Mouse (Mus musculus) pancreas, adult 10 weeks (tissue): ENCODE data around the gene Bax. TPM values are rescaled to one million over a fixed set of nuclear protein-coding genes. Genes with fewer than 3 reads are reported as not detected.

Source experiments
- polyA plus RNA-seq: library from polyadenylated mRNA; stranded (reverse); fragments of 350-450 nt; fragmentation: Illumina TruSeq; extraction: RNeasy Lipid Tissue Mini Kit (QIAGEN cat#74804); gene quantifications from one replicate; pipeline ENCODE4 v1.2.3, GENCODE M21; 2015; ENCODE audit warnings: low read depth, low replicate concordance; ENCODE audit not compliant: insufficient read depth

Gene Bax
- polyA plus RNA-seq = 42.0 TPM

GRCm38 (mm10) chr7:45466283-45467089 is at the start of gene Bax:
TSS of gene Bax (minus strand) at chr7:45466898.

GRCm38 (mm10) chr7:45509912-45510787 is 43.5 kb upstream of the Bax start, which contains the start of gene Nucb1:
TSS of gene Nucb1 (minus strand) at chr7:45510406.

GRCm38 (mm10) chr7:45488293-45489204 is 21.9 kb upstream of the Bax start, which contains the start of gene Dhdh:
TSS of gene Dhdh (minus strand) at chr7:45488805.

GRCm38 (mm10) chr7:45486761-45487415 is 20.2 kb upstream of the Bax start, which contains the start of gene Gm45808:
TSS of gene Gm45808 (minus strand) at chr7:45486811.

GRCm38 (mm10) chr7:45481374-45481927 is 14.8 kb upstream of the Bax start, which contains the start of gene Tulp2:
TSS of gene Tulp2 (plus strand) at chr7:45481877.

GRCm38 (mm10) chr7:45459564-45460140 is 7.0 kb downstream of the Bax start, which contains the start of gene Ftl1:
TSS of gene Ftl1 (minus strand) at chr7:45459884.

GRCm38 (mm10) chr7:45437521-45438276 is 29.0 kb downstream of the Bax start, which contains the start of gene Ruvbl2:
TSS of gene Ruvbl2 (minus strand) at chr7:45438096.

GRCm38 (mm10) chr7:45434203-45435015 is 32.3 kb downstream of the Bax start, which contains the start of gene Gys1:
TSS of gene Gys1 (plus strand) at chr7:45434844.

GRCm38 (mm10) chr7:45420615-45420919 is 46.1 kb downstream of the Bax start, which contains the start of gene Lhb:
TSS of gene Lhb (plus strand) at chr7:45420820.

GRCm38 (mm10) chr7:45413113-45413863 is 53.4 kb downstream of the Bax start, which contains the start of gene Ntf5:
TSS of gene Ntf5 (plus strand) at chr7:45413695.

Other genes starting within 250 kb of the Bax start
- 2.7 TPM for gene Cd37, start 227.8 kb downstream of the Bax start, polyA plus RNA-seq
- not detected for gene Slc6a16, start 225.8 kb downstream of the Bax start, polyA plus RNA-seq
- not detected for gene Slc6a21, start 189.4 kb downstream of the Bax start, polyA plus RNA-seq
- 15.2 TPM for gene Trpm4, start 133.1 kb downstream of the Bax start, polyA plus RNA-seq
- gene Hrc, start 131.6 kb downstream of the Bax start, polyA plus RNA-seq = 0.89 TPM
- gene Ppfia3, start 99.9 kb downstream of the Bax start, polyA plus RNA-seq = 0.92 TPM
- gene Lin7b, start 96.3 kb downstream of the Bax start, polyA plus RNA-seq = 4.4 TPM
- 230 TPM for gene Snrnp70, start 71.2 kb downstream of the Bax start, polyA plus RNA-seq
- gene Kcna7, start 61.2 kb downstream of the Bax start, polyA plus RNA-seq = not detected
- gene Ntf5, start 53.2 kb downstream of the Bax start, polyA plus RNA-seq = not detected
- not detected for gene Lhb, start 46.1 kb downstream of the Bax start, polyA plus RNA-seq
- 3.9 TPM for gene Gys1, start 32.1 kb downstream of the Bax start, polyA plus RNA-seq
- gene Ruvbl2, start 28.8 kb downstream of the Bax start, polyA plus RNA-seq = 11.0 TPM
- gene Ftl1, start 7.0 kb downstream of the Bax start, polyA plus RNA-seq = 893 TPM
- gene Tulp2, start 15.0 kb upstream of the Bax start, polyA plus RNA-seq = 1.5 TPM
- not detected for gene Gm45808, start 19.9 kb upstream of the Bax start, polyA plus RNA-seq
- gene Dhdh, start 21.9 kb upstream of the Bax start, polyA plus RNA-seq = 2.1 TPM
- 43.0 TPM for gene Nucb1, start 43.5 kb upstream of the Bax start, polyA plus RNA-seq
- 14.2 TPM for gene Ppp1r15a, start 59.4 kb upstream of the Bax start, polyA plus RNA-seq
- 3.5 TPM for gene Plekha4, start 59.4 kb upstream of the Bax start, polyA plus RNA-seq
- not detected for gene Hsd17b14, start 88.0 kb upstream of the Bax start, polyA plus RNA-seq
- 127 TPM for gene Bcat2, start 103.3 kb upstream of the Bax start, polyA plus RNA-seq
- 41.8 TPM for gene Fgf21, start 148.6 kb upstream of the Bax start, polyA plus RNA-seq
- gene Fut1, start 150.4 kb upstream of the Bax start, polyA plus RNA-seq = 4.9 TPM
- 2.0 TPM for gene Izumo1, start 154.9 kb upstream of the Bax start, polyA plus RNA-seq
- 11.1 TPM for gene Rasip1, start 160.6 kb upstream of the Bax start, polyA plus RNA-seq
- 2.2 TPM for gene Mamstr, start 173.1 kb upstream of the Bax start, polyA plus RNA-seq
- gene Fut2, start 199.5 kb upstream of the Bax start, polyA plus RNA-seq = not detected
- not detected for gene Ntn5, start 217.1 kb upstream of the Bax start, polyA plus RNA-seq
- gene Sec1, start 227.5 kb upstream of the Bax start, polyA plus RNA-seq = not detected
- gene Car11, start 232.9 kb upstream of the Bax start, polyA plus RNA-seq = 2.1 TPM
- gene Dbp, start 238.2 kb upstream of the Bax start, polyA plus RNA-seq = 5.6 TPM
- 401 TPM for gene Rpl18, start 248.6 kb upstream of the Bax start, polyA plus RNA-seq